Mouse (Mus musculus): ENCODE measurements around the gene Tmem198b. TPM values are rescaled to one million over a fixed set of nuclear protein-coding genes. Genes with fewer than 3 reads are reported as not detected.

Tmem198b gene
- polyA plus RNA-seq (2012; rRNA removed): 10.8 and 11.6 TPM in 2 replicates

DNA sequence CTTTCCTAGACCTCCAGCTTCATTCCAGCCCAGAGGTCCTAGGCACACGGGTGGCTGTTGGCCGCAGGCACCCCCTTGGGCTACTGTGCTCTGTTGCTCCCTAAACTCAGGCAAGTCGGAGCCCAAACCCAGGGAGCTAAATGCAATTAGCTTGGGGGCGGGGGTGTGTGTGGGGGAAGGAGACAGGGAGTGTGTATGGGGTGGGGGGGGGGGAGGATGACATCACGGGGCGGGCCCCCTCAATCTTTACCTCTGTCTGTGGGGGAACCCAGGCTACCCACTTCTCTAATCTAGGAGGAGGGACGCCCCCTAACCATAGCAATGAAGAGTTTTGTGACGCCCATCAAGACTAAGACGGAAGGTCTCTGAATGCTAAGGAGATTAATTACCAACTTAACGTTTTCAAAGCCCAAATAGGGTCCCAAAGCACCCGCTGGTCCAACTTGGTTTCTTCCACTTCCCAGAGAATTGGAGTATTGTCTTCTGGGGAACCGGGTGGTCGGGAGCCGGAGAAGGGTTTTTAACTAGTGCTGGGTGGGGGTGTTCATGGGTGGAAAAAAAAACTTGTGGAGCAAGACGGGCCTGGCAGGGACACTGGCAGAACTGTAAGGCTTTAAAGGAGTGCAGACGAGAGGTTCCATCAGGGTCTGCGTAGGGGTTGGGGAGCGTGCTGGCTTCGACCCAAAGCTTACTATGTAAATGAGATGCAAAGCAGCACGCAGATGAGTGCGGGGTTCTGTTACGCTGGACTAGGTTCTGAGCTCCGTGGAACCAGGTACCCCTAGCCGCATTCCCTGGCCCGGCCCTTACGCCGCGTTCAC is at the start of gene Tmem198b:
Tmem198b (minus strand) TSS at position 100 of the 821 bp plus-strand sequence.
- peak within 1 kb of the TSS; percentile 98 for H3K27ac ChIP-seq (ENCODE audit: insufficient read depth, low read length)
- DNase-seq (ENCODE audit: low read depth in 1 of 2, low spot score in 2 of 2): peak; percentile 59 to 63
- TF ChIP-seq CTCF (IDR thresholded peaks at IDR 0.05; ENCODE audit: extremely low read depth, insufficient read depth, insufficient read length, insufficient replicate concordance) (no peak), POLR2A (IDR thresholded peaks at IDR 0.05; ENCODE audit: low read depth, low read length) (0 out of 2 replicates have a peak, but pooled peaks have one; percentile 6)
- under 1% methylated on average over 28 of the region's 28 CpGs for WGBS
- H3K36me3 ChIP-seq (ENCODE audit: control insufficient read depth, insufficient read depth, low read length): peaks cover 7% of the 10 kb centered on the region; the same call in 1 of the 2 replicates
- peaks cover 14% of the 10 kb centered on the region for H3K4me1 ChIP-seq (ENCODE audit: control insufficient read depth, insufficient read depth, insufficient read length)
- H3K4me3 ChIP-seq (ENCODE audit: extremely low read depth, insufficient read depth, insufficient read length): peak within 1 kb of the TSS; percentile 96
- H3K27me3 ChIP-seq (ENCODE audit: control insufficient read depth, insufficient read depth, low read length): no peaks in the 10 kb centered on the region

DNA sequence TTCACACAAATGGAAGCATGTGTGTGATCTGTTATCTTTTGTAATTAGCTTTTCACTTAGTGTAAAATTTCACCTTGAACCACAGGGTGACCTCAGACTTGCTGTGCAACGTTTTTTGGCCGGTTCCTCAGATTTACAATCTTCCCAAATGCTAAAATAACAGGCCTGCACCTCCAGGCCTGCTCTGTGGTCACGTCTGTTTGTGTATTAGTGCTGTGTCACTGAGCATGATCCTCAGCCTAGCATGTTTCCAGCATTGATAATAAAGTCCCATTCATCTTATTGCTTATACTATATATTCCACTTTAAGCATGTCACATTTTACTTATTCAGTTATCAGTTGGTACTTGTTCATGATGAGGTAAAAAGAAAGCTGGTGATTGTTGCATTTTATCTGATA is 46.2 kb upstream of the Tmem198b start:
- Histone ChIP-seq H3K36me3 (ENCODE audit: control insufficient read depth, insufficient read depth, low read length) (peaks cover 20% of the 10 kb centered on the region), H3K4me3 (ENCODE audit: extremely low read depth, insufficient read depth, insufficient read length) (no peak overlapping the region), H3K27me3 (ENCODE audit: control insufficient read depth, insufficient read depth, low read length) (no peaks in the 10 kb centered on the region), H3K27ac (ENCODE audit: insufficient read depth, low read length) (no peak overlapping the region), H3K4me1 (ENCODE audit: control insufficient read depth, insufficient read depth, insufficient read length) (no peaks in the 10 kb centered on the region)
- 71% methylated on average over 3 of the region's 3 CpGs for WGBS
- DNase-seq (ENCODE audit: low read depth in 1 of 2, low spot score in 2 of 2): no peak
- no peak for TF ChIP-seq CTCF (IDR thresholded peaks at IDR 0.05; ENCODE audit: extremely low read depth, insufficient read depth, insufficient read length, insufficient replicate concordance)

DNA sequence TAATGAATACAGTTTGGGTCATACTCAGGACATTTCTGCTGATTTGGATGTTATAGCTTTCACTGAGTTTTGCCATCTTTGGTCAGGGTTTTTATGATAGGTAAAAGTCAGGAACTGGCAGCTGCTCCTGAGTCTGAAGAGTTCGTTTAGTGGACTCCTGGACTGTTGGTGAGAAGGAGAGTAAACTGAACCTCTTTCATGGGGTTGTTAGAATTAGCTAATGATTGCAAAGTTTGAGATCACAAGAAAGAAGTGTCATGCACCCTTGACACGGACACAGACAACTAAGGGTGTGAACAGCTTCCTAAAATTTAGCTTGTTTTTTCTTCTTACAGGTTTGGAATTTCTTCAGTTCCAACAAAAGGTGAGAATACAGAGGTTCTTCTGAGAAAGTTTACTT is 44.3 kb upstream of the Tmem198b start:
- no peak for DNase-seq (ENCODE audit: low read depth in 1 of 2, low spot score in 2 of 2)
- H3K4me1 ChIP-seq (ENCODE audit: control insufficient read depth, insufficient read depth, insufficient read length): no peaks in the 10 kb centered on the region
- TF ChIP-seq CTCF (IDR thresholded peaks at IDR 0.05; ENCODE audit: extremely low read depth, insufficient read depth, insufficient read length, insufficient replicate concordance) (no peak), POLR2A (IDR thresholded peaks at IDR 0.05; ENCODE audit: low read depth, low read length) (no peak)
- no peak overlapping the region for H3K4me3 ChIP-seq (ENCODE audit: extremely low read depth, insufficient read depth, insufficient read length)
- no peak overlapping the region for H3K27ac ChIP-seq (ENCODE audit: insufficient read depth, low read length)
- H3K27me3 ChIP-seq (ENCODE audit: control insufficient read depth, insufficient read depth, low read length): no peaks in the 10 kb centered on the region
- WGBS: 91% methylated on average over 2 of the region's 2 CpGs
- peaks cover 21% of the 10 kb centered on the region for H3K36me3 ChIP-seq (ENCODE audit: control insufficient read depth, insufficient read depth, low read length)

DNA sequence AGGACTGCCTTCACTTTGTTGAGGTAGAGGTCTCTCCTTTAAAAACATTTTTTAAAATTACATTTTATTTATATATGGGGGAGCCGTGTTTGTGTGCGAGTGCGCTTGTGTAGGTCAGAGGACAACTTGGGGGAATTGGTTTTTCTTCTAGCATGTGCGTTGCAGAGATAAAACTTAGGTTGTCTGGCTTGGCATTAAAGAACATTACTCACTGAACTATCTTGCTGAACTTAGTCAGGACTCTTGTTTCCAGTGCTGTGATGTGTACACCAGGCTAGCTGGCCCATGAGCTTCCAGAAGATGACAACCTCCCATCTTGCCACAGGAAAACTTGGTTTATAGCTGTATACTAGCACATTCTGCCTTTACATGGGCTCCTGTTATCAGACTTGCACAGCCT is 42.5 kb upstream of the Tmem198b start:
- Histone ChIP-seq H3K27ac (ENCODE audit: insufficient read depth, low read length) (no peak overlapping the region), H3K4me1 (ENCODE audit: control insufficient read depth, insufficient read depth, insufficient read length) (no peaks in the 10 kb centered on the region), H3K4me3 (ENCODE audit: extremely low read depth, insufficient read depth, insufficient read length) (no peak overlapping the region), H3K36me3 (ENCODE audit: control insufficient read depth, insufficient read depth, low read length) (peaks cover 26% of the 10 kb centered on the region), H3K27me3 (ENCODE audit: control insufficient read depth, insufficient read depth, low read length) (no peaks in the 10 kb centered on the region)
- TF ChIP-seq POLR2A (IDR thresholded peaks at IDR 0.05; ENCODE audit: low read depth, low read length): no peak
- DNase-seq (ENCODE audit: low read depth in 1 of 2, low spot score in 2 of 2): no peak
- 92% methylated on average over 4 of the region's 4 CpGs for WGBS

DNA sequence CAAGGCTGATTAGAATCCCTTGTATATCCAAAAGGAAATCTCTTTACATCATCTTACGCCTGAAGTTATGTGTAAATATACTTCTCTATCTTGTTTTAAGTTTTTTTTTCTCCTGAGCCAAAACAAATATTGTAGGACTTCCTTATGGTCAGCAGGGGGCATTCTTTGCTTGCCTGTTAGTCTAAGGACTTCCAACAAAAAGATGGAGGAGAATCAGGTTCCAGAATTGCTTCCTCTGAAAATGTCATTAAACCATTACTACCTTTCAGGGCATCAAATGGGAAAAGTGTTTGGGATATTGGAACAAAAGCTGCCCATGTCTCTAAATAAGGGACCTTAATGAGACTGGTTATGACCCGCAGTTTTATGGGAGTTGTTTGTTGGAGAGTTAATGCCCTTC is 41.3 kb upstream of the Tmem198b start:
- Histone ChIP-seq H3K27ac (ENCODE audit: insufficient read depth, low read length) (no peak overlapping the region), H3K27me3 (ENCODE audit: control insufficient read depth, insufficient read depth, low read length) (no peaks in the 10 kb centered on the region), H3K4me1 (ENCODE audit: control insufficient read depth, insufficient read depth, insufficient read length) (no peaks in the 10 kb centered on the region), H3K36me3 (ENCODE audit: control insufficient read depth, insufficient read depth, low read length) (peaks cover 31% of the 10 kb centered on the region), H3K4me3 (ENCODE audit: extremely low read depth, insufficient read depth, insufficient read length) (no peak overlapping the region; the same call in 1 of the 2 replicates)
- no peak for TF ChIP-seq POLR2A (IDR thresholded peaks at IDR 0.05; ENCODE audit: low read depth, low read length)
- TF ChIP-seq CTCF (IDR thresholded peaks at IDR 0.05; ENCODE audit: extremely low read depth, insufficient read depth, insufficient read length, insufficient replicate concordance): no peak
- DNase-seq (ENCODE audit: low read depth in 1 of 2, low spot score in 2 of 2): no peak
- 94% methylated on average over 2 of the region's 2 CpGs for WGBS

DNA sequence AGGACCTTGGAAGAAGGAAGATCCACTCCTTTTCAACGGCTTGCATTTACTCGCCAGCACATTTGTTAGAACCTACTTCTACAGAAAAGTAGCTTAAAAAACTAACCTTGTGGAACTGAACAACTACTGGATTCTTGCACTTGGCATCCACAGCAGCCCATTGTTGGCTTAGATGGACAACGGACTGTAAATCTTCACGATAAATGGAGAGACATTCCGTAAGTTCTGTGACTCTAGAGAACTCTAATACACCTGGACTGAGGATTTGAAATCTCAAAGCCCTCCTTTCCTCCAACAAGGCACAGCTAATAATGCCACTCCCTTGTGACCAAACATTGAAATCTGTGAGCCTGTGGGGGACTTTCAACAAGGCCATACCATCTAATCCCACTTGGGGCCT is 39.1 kb upstream of the Tmem198b start:
- 95% methylated on average over 5 of the region's 5 CpGs for WGBS
- Histone ChIP-seq H3K36me3 (ENCODE audit: control insufficient read depth, insufficient read depth, low read length) (peaks cover 28% of the 10 kb centered on the region), H3K4me1 (ENCODE audit: control insufficient read depth, insufficient read depth, insufficient read length) (no peaks in the 10 kb centered on the region), H3K27me3 (ENCODE audit: control insufficient read depth, insufficient read depth, low read length) (no peaks in the 10 kb centered on the region), H3K4me3 (ENCODE audit: extremely low read depth, insufficient read depth, insufficient read length) (no peak overlapping the region), H3K27ac (ENCODE audit: insufficient read depth, low read length) (no peak overlapping the region)
- no peak for TF ChIP-seq POLR2A (IDR thresholded peaks at IDR 0.05; ENCODE audit: low read depth, low read length)
- TF ChIP-seq CTCF (IDR thresholded peaks at IDR 0.05; ENCODE audit: extremely low read depth, insufficient read depth, insufficient read length, insufficient replicate concordance): no peak
- DNase-seq (ENCODE audit: low read depth in 1 of 2, low spot score in 2 of 2): no peak

DNA sequence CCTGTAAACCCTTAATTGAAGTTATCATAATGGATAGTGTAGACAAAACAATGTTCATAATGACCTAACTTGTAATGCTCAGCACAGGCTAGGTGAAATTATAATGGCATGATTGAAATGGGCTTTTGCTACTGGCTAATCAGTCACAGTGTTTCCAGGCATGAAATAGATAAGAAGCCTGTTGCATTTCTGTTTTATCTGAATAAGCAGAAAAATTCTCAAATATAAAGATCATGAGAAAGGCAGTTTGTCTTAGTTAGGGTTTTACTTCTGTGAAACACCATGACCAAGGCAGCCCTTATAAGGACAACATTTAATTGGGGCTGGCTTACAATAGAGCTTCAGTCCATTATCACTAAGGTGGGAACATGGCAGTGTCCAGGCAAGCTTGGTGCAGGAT is 36.4 kb upstream of the Tmem198b start:
- DNase-seq (ENCODE audit: low read depth in 1 of 2, low spot score in 2 of 2): no peak
- no peaks in the 10 kb centered on the region for H3K27me3 ChIP-seq (ENCODE audit: control insufficient read depth, insufficient read depth, low read length)
- no peak overlapping the region for H3K27ac ChIP-seq (ENCODE audit: insufficient read depth, low read length)
- TF ChIP-seq POLR2A (IDR thresholded peaks at IDR 0.05; ENCODE audit: low read depth, low read length): no peak
- no peak for TF ChIP-seq CTCF (IDR thresholded peaks at IDR 0.05; ENCODE audit: extremely low read depth, insufficient read depth, insufficient read length, insufficient replicate concordance)
- peaks cover 30% of the 10 kb centered on the region for H3K36me3 ChIP-seq (ENCODE audit: control insufficient read depth, insufficient read depth, low read length)
- H3K4me1 ChIP-seq (ENCODE audit: control insufficient read depth, insufficient read depth, insufficient read length): no peaks in the 10 kb centered on the region
- no peak overlapping the region for H3K4me3 ChIP-seq (ENCODE audit: extremely low read depth, insufficient read depth, insufficient read length)
